Mouse (Mus musculus): ENCODE measurements around the gene Lrrfip2. TPM values are rescaled to one million over a fixed set of nuclear protein-coding genes. Genes with fewer than 3 reads are reported as not detected.

Gene Lrrfip2
- polyA plus RNA-seq, 1 experiment, result 22.3 TPM

DNA sequence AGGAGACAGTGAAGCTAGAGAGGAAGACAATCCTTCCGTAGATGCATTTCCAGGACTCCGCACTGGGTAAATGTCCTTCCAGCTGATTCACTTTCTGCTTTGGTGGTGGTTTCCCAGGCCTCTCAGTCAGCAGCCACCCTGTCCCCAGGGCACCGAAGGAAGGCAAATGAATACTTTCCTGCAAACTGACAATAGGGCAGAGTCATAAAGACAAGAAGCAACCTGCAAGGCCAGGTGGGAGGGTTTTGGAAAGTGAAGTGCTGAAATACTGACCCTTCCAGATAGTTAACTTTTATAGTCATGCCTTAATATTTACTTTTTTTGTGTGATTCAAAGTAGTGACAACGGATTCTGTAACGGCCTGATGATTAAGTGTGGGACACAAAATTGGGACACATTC lies 13.5 kb upstream of the Lrrfip2 start:
- Histone ChIP-seq H3K4me3 (replicated peaks; ENCODE audit: extremely low read depth, low read depth, low read length) (no peak overlapping the region), H3K4me1 (ENCODE audit: control insufficient read depth, insufficient read depth, low read length) (no peaks in the 10 kb centered on the region)
- TF ChIP-seq CTCF (IDR thresholded peaks at IDR 0.05; ENCODE audit: insufficient read depth, low read length) (no peak), POLR2A (IDR thresholded peaks at IDR 0.05; ENCODE audit: borderline replicate concordance, extremely low read depth, low read depth, low read length) (no peak)
- DNase-seq, result no peak
- WGBS, result 77% methylated on average over 5 of the region's 5 CpGs

DNA sequence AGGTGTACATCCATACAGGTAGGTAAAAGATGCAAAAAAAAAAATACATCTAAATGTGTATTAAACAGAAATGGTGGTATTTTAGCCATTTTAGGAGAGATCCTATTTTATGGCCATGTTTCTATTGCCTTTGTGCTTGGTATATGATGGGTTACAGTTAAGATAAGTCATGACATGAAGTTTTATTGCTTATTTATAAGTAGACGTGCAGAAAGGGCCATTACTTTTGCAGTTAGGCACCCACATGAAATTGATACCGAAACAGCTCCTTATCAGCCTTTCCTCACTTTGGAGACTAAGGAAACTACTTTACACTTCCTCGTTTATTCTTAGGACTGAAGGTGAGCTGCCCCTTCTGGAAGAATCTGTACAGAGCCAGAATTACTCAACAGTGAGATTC lies 9.5 kb upstream of the Lrrfip2 start:
- Histone ChIP-seq H3K4me3 (replicated peaks; ENCODE audit: extremely low read depth, low read depth, low read length) (no peak overlapping the region), H3K4me1 (ENCODE audit: control insufficient read depth, insufficient read depth, low read length) (no peaks in the 10 kb centered on the region)
- WGBS, result 46% methylated on average over 3 of the region's 3 CpGs
- no peak for TF ChIP-seq CTCF (IDR thresholded peaks at IDR 0.05; ENCODE audit: insufficient read depth, low read length)
- no peak for TF ChIP-seq POLR2A (IDR thresholded peaks at IDR 0.05; ENCODE audit: borderline replicate concordance, extremely low read depth, low read depth, low read length)
- DNase-seq, result no peak

DNA sequence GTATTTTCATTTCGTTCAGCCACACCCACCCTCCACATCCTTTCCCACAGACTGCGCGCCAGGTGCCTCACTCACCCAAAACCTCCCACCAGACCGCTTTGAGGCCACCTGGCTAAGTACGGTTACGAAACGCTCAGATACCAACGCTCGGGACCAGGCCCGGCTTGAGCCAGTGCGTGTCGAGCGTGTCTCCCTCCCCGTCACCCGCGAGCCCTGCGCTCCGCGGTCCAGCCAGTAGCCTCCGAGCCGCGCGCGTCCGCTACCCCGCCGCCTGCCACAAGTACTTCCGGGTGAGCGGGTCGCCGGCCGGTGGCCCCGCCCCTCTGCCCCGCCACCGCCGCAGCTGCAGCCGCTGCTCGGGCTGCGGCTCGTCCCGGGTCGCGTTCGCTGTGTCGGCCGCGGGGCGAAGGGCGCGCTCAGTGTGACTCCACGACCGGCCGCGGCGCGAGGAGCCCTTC lies 431 bp downstream of the Lrrfip2 start:
- peak overlapping the region; percentile 80 for H3K4me3 ChIP-seq (replicated peaks; ENCODE audit: extremely low read depth, low read depth, low read length)
- under 1% methylated on average over 56 of the region's 56 CpGs for WGBS
- DNase-seq, result peak; percentile 90
- peak; percentile 74; the same call in 1 of the 2 replicates for TF ChIP-seq POLR2A (IDR thresholded peaks at IDR 0.05; ENCODE audit: borderline replicate concordance, extremely low read depth, low read depth, low read length)
- TF ChIP-seq CTCF (IDR thresholded peaks at IDR 0.05; ENCODE audit: insufficient read depth, low read length), result no peak
- peaks cover 4% of the 10 kb centered on the region for H3K4me1 ChIP-seq (ENCODE audit: control insufficient read depth, insufficient read depth, low read length)

DNA sequence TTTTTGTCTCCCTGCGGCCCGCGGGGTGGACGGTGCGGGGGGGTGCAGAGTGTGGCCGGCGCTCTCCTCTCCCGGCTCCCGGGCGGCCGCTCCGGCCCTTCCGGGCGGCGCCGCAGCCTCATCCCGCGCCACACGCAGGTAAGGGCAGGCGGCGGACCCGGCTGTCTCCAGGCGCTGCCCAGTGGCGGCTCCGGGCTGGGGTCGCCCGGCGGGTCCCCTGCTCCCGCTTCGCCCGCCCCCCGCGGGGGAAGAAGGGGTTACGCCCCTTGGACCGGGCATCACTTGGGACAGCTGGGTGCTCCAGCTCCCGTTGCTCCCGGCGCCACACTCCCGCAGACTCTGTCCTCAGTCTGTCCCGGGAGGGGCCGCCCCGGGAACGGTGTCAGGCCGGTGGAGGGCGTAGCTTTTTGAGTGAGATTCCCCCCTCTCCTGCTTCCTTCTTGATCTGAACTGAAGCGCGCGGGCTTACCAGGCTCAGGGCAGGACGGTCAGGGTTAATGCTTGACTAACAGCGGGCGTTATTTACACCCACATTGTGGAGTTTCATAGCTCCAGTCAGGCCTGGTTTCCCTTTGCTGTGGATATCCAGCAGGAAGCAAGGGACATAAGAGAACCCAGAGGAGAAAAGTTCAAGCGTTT lies 979 bp downstream of the Lrrfip2 start:
- peak; percentile 73 for DNase-seq
- Histone ChIP-seq H3K4me3 (replicated peaks; ENCODE audit: extremely low read depth, low read depth, low read length) (peak overlapping the region; percentile 80), H3K4me1 (ENCODE audit: control insufficient read depth, insufficient read depth, low read length) (peaks cover 5% of the 10 kb centered on the region)
- TF ChIP-seq CTCF (IDR thresholded peaks at IDR 0.05; ENCODE audit: insufficient read depth, low read length) (no peak), POLR2A (IDR thresholded peaks at IDR 0.05; ENCODE audit: borderline replicate concordance, extremely low read depth, low read depth, low read length) (0 out of 2 replicates have a peak, but pooled peaks have one; percentile 32)
- under 1% methylated on average over 51 of the region's 52 CpGs for whole genome bisulfite sequencing

DNA sequence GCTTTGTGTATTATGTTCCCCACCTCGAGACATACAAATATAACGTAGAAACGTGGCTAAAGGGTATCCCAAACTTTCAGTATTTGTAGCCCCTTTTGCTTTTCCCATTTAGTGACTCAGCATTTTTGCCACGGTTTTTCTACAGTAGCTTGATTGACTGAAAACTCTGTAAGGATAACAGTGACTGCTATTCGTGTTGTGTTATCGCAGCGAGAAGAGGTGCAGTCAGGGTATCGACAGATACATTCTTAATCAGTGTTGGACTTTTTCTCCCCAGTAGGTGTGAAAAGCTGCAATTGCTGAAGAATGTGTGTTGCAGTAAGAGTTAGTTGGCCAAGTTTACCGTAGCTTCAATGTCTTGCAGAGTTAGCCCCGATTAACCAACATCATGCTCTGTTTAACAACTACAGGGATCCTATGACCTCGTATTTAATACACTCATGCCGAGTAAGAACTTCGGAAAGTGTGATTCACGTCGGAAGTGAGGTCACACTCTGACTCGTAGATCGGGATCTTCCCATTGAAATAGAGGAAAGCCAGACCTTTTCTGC lies 1.6 kb downstream of the Lrrfip2 start:
- Histone ChIP-seq H3K4me3 (replicated peaks; ENCODE audit: extremely low read depth, low read depth, low read length) (peak overlapping the region; percentile 80), H3K4me1 (ENCODE audit: control insufficient read depth, insufficient read depth, low read length) (peaks cover 10% of the 10 kb centered on the region)
- 1% methylated on average over 17 of the region's 17 CpGs for WGBS
- no peak for DNase-seq
- TF ChIP-seq POLR2A (IDR thresholded peaks at IDR 0.05; ENCODE audit: borderline replicate concordance, extremely low read depth, low read depth, low read length) (no peak), CTCF (IDR thresholded peaks at IDR 0.05; ENCODE audit: insufficient read depth, low read length) (no peak)

DNA sequence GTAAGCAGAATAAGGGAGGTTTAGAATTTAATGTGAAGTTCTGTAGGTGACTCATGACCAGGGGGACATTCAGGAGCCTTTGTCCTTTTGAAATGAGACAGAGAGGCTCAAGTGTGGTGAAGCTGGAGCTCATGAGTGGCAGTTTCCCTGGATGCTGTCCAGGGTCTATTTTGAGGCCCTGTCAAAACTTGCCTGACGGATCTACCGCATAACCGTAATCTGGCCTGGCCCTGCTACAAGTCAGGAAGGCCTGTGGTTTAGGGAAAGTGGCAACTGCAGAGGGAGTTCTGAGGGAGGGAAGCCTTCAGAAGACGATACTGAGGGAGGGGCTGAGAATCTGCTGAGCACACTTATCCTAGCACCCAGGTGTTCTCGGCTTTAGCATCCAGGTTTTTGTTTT lies 5.1 kb downstream of the Lrrfip2 start:
- Histone ChIP-seq H3K4me1 (ENCODE audit: control insufficient read depth, insufficient read depth, low read length) (peaks cover 13% of the 10 kb centered on the region), H3K4me3 (replicated peaks; ENCODE audit: extremely low read depth, low read depth, low read length) (no peak overlapping the region)
- TF ChIP-seq POLR2A (IDR thresholded peaks at IDR 0.05; ENCODE audit: borderline replicate concordance, extremely low read depth, low read depth, low read length) (no peak), CTCF (IDR thresholded peaks at IDR 0.05; ENCODE audit: insufficient read depth, low read length) (no peak)
- DNase-seq, result no peak
- WGBS, result 15% methylated on average over 5 of the region's 5 CpGs

DNA sequence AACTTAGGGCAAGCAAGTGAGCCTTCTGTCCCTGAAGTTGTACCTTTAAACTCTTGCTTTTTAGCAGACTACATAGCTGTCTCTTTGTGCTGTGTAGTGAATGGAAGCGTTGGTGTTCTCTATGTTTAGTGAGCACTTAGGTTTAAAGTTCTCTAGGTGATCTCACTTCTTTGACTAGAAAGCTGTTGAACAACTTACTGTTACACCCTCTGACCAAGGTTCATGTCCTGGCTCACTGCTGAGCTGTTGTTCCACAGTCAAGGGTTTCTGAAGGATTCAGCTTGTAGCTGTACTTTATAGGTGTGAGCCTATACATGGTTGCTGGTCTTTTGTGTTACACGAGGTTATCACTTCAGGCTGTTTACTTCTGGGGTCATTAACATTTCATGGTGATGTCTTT lies 5.9 kb downstream of the Lrrfip2 start:
- Histone ChIP-seq H3K4me1 (ENCODE audit: control insufficient read depth, insufficient read depth, low read length) (peaks cover 13% of the 10 kb centered on the region), H3K4me3 (replicated peaks; ENCODE audit: extremely low read depth, low read depth, low read length) (no peak overlapping the region)
- no peak for DNase-seq
- WGBS, result 50% methylated on average over 2 of the region's 2 CpGs
- no peak for TF ChIP-seq CTCF (IDR thresholded peaks at IDR 0.05; ENCODE audit: insufficient read depth, low read length)
- no peak for TF ChIP-seq POLR2A (IDR thresholded peaks at IDR 0.05; ENCODE audit: borderline replicate concordance, extremely low read depth, low read depth, low read length)

DNA sequence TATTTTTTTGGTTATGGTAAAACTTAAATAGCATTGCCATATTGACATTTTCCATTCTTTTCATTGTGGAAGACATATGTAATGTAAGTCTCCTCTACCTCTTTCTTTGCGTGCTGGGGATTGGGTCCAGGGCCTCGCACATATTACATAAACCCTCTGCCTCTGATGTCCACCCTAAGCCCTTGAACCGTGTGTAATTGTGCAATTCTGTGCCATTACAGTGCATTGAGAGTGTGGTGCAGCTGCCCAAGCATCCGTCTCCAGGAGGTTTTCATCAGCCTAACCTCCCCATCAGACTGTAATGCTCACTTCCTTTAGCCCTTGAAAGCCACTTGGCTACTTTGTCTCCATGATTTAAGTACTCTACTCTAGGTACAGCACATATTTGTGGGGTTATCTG lies 7.0 kb downstream of the Lrrfip2 start:
- no peak for DNase-seq
- Histone ChIP-seq H3K4me1 (ENCODE audit: control insufficient read depth, insufficient read depth, low read length) (peaks cover 13% of the 10 kb centered on the region), H3K4me3 (replicated peaks; ENCODE audit: extremely low read depth, low read depth, low read length) (no peak overlapping the region)
- 60% methylated on average over 4 of the region's 4 CpGs for WGBS
- TF ChIP-seq POLR2A (IDR thresholded peaks at IDR 0.05; ENCODE audit: borderline replicate concordance, extremely low read depth, low read depth, low read length), result no peak
- no peak for TF ChIP-seq CTCF (IDR thresholded peaks at IDR 0.05; ENCODE audit: insufficient read depth, low read length)

DNA sequence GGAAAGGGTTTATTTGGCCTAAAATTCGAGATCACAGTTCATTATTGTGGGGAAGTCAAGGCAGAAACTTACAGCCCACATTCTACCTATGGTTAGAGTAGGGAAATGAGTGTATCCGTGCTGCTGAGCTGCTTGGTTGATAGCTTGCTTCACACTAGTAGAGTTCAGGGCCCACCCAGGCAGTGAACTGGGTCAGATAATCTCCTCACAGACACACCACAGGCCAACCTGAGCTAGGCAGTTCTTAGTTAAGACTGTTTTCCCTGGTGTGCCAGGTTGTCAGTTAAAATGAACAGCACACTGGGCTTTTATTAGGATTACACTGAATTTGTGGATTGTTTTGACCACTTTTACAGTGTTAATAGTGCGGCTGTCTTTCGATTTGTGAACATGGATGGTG lies 9.3 kb downstream of the Lrrfip2 start:
- no peak overlapping the region for H3K4me3 ChIP-seq (replicated peaks; ENCODE audit: extremely low read depth, low read depth, low read length)
- H3K4me1 ChIP-seq (ENCODE audit: control insufficient read depth, insufficient read depth, low read length), result peaks cover 15% of the 10 kb centered on the region
- TF ChIP-seq POLR2A (IDR thresholded peaks at IDR 0.05; ENCODE audit: borderline replicate concordance, extremely low read depth, low read depth, low read length), result no peak
- TF ChIP-seq CTCF (IDR thresholded peaks at IDR 0.05; ENCODE audit: insufficient read depth, low read length), result no peak
- DNase-seq, result no peak
- 79% methylated on average over 4 of the region's 4 CpGs for WGBS

DNA sequence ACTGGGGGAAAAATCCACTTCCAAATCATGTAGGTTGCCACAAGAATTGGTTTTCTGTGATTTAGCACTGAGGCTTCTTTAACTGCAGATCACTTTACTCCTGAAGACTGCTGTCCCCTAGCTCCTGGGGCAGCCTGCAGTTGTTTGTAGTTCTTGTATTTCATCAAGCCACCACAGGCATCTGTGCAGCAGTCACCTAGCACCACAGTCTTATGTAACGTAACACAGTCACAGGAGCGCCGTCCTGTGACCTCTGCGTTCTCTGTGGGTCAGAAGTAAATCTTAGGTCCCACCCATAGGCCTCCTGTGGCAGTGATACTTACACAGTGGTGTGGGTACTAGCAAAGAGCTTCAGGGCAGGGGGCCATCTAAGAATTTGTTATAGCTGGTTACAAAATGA lies 10.4 kb downstream of the Lrrfip2 start:
- no peak overlapping the region for H3K4me3 ChIP-seq (replicated peaks; ENCODE audit: extremely low read depth, low read depth, low read length)
- 54% methylated on average over 4 of the region's 4 CpGs for whole genome bisulfite sequencing
- no peak for TF ChIP-seq POLR2A (IDR thresholded peaks at IDR 0.05; ENCODE audit: borderline replicate concordance, extremely low read depth, low read depth, low read length)
- H3K4me1 ChIP-seq (ENCODE audit: control insufficient read depth, insufficient read depth, low read length), result peaks cover 15% of the 10 kb centered on the region
- no peak for DNase-seq

Measured in lung, adult 2 months (tissue).